Mouse (Mus musculus) 416B (cell line): ENCODE data around the gene Rnf39.

Experiments
- DNase-seq: peaks from one replicate; pipeline ENCODE4 v3.0.0; 2011; ENCODE audit warnings: low read depth

Gene Rnf39

GRCm38 (mm10) chr17:36942391-36942790, 327 bp upstream of the Rnf39 start:
- no peak for DNase-seq

GRCm38 (mm10) chr17:36943691-36944090, 973 bp downstream of the Rnf39 start:
- no peak for DNase-seq

GRCm38 (mm10) chr17:36944121-36944775, 1.5 kb downstream of the Rnf39 start:
- no peak for DNase-seq

- no peak for DNase-seq
These were observed 4.5 kb downstream of the Rnf39 start for GRCm38 (mm10) chr17:36947051-36947819.

- no peak for DNase-seq
These were observed 5.6 kb downstream of the Rnf39 start for GRCm38 (mm10) chr17:36948286-36948685.

DNA sequence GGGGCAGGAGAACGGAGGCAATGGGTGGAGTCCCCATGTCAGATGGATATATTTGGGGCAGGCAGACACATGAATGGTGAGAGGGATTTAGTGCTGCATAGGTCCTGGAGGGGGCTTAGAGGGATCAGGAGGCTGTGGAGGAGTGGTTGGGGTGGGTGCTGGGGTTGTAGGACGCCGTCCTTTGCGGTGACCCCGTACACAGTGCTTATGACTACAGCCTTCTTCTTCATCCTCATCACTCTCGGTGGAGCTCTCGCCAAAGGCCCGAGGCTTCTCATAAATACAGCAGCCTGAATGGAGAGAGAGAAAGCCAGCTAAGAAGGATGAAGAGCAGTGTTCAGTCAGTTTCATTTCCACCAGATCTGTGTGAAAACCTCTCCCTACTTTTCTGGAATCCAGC, 6.5 kb downstream of the Rnf39 start:
- no peak for DNase-seq

- peak; percentile 99 for DNase-seq
These were observed 8.5 kb downstream of the Rnf39 start, which contains the start of gene Ppp1r11 for GRCm38 (mm10) chr17:36950981-36951947. TSS of gene Ppp1r11 (minus strand) at chr17:36951741.

DNA sequence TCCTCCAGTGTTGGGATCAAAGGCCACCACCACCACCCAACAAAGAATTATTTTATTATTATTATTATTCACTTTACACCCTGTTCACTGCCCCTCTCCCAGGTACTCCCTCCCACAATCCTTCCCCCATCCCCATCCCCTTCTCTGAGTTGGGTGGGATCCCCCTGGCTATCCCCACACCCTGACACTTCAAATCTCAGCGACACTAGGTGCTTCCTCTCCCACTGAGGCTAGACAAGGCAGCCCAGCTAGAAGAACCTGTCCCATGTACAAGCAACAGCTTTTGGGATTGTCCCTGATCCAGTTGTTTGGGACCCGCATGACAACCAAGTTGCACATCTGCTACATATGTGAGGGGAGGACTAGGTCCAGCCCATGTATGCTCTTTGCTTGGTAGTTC, 9.9 kb downstream of the Rnf39 start:
- DNase-seq, result no peak

- DNase-seq, result no peak
These were observed 10.3 kb downstream of the Rnf39 start for GRCm38 (mm10) chr17:36953062-36953461.

- peak; percentile 99 for DNase-seq
These were observed 15.5 kb downstream of the Rnf39 start, which contains the start of the genes Znrd1 and Znrd1as for GRCm38 (mm10) chr17:36957999-36958743. TSS of gene Znrd1 (minus strand) at chr17:36958559. TSS of gene Znrd1as (plus strand) at chr17:36958592.

DNA sequence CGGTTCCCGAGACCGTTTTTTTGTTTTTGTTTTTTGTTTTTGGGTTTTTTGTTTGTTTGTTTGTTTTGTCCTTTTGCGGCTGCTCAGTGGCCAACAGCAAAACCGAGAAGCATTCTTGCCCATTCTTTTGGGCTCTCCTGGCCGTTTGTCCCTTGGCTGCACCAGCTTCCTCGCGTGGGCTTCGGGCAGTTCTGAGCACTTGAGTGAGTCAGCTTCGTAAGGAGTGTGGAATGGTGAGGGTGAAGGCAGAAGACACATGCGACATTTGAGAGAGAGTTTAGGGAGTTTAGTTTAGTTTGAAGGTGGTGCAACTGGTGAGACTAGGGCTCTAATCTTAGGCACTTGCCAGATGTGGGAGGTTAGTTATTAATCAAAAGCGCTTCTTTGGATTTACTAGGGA, 16.2 kb downstream of the Rnf39 start:
- DNase-seq, result no peak

- DNase-seq, result peak; percentile 52
These were observed 18.4 kb downstream of the Rnf39 start for GRCm38 (mm10) chr17:36961125-36961524.

DNA sequence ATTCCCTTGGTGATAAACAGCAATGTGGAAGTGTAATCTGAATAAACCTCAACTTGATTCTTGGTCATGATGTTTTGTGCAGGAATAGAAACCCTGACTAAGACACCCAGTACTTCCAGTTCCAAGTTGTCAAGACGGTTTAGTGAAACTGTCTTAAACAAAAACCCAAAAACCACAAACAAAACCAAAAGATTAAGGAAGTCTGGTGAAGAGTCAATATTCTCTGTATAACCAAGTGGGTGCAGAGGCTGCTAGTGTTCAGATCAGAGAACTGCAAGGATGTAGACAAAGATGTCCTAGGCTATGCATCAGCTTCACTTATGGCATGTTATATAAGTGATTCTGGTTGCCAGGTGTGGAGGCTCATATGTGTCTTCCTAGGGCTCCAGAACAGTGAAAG, 24.2 kb downstream of the Rnf39 start:
- DNase-seq, result peak; percentile 51

- no peak for DNase-seq
These were observed 27.7 kb downstream of the Rnf39 start for GRCm38 (mm10) chr17:36970316-36970890.

GRCm38 (mm10) chr17:36971172-36971850, 28.6 kb downstream of the Rnf39 start:
- DNase-seq, result peak; percentile 36

DNA sequence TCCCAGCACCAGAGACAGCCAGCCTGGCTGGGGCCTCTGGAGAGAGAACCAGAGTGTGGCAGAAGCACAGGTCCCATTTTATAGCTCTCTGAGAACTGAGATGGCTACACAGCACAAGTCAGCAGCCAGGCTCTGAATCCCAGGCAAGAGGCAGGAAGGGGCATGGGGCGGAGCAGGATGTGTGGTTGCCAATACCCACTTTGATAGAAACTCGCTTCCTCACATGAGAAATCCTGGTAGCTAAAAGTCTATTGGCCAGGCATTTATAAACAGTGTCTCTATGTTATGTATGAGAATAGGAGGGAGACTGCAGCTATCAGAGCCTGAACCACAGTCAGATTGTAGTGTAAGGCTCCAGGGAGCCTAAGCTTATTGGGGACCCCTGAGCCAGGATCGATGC, 30.1 kb downstream of the Rnf39 start:
- DNase-seq, result peak; percentile 82

DNA sequence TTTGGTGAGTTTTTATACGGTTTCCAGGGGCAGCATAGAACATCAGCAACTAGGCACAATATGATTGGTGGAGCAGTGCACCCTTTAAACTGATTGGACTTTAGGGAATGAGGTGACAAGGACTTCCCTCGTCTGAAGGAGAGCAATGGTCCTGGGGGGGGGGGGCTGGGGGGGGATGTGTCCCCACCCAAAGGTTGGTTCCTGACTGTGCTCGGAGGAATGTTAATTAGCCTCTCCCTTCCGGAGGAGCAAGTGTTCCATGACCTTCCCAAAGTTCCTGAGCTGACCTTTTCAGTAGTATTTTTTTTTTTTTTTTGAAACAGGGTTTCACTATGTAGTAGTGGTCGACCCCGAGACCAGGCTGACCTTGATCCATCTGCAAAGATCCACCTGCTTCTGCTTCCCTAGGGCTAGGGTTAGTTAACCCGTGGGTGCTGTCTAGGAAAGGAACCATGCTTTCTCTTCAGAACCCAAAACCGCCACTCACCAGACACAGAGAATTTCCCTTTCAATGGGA, 30.6 kb downstream of the Rnf39 start:
- no peak for DNase-seq

DNA sequence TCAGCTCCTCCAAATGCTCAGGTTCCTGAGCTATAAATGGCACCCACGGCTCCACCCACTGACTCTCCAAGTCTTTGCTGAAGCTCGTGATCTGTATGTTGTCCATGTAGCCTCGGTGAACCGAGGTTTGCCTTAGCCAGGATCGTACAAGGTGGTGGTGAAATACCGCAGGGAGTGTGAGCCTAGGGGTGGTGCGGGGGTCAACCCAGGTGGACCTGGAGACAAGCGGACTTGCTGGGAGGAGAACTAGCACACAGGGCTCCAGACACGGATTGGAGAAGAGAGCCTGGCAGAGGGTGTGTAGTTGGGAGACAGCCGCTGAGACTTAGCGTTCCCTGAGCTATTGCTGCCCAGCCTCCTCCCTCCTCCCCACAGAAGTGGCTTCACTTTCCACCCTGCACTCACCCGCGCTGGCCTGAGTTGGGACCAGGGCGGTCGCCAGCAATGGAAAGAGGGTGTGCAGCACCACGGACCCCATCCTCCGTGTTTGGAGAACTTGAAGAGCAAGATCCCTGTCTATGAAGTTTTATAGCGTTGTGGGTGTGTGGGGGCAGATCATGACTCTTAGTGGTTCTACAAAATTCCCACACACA, 38.6 kb downstream of the Rnf39 start, which contains the start of gene 2410137M14Rik:
Gene 2410137M14Rik (minus strand): TSS at position 17 of the 593 bp plus-strand sequence.
- DNase-seq, result no peak

DNA sequence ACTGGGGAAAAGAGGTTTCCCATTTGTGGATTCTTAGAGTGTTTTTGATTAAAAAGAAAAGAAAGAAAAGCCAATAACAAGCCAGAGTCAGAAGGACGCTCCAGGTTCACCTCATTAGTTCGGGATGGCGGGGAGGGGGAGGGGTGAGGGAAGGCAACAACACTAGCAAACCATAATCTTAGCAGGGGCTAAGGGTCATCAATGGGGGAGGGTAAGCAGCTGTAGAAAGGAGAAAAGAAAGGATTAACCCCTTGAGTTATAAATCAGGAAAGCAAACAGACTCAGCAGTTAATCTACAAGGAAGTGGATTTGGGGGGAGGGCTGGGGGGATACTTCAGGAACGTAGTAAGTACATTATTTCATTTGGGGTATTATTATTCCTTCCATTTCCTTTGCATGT, 39.1 kb downstream of the Rnf39 start:
- no peak for DNase-seq
